ENCODE assay signal across 8 mouse cellular contexts in genomic region chr16:23224671-23225068, GRCm38 (mm10). TPM values are rescaled to one million over a fixed set of nuclear protein-coding genes. Genes with fewer than 3 reads are reported as not detected.
A peak's percentile ranks its signal among the peaks of the same experiment; 100 is the strongest.
DNase-seq lines count a peak whose midpoint lies in the region; ATAC-seq lines count a peak whose summit lies in the region.

St6gal1 (plus strand) TSS chr16:23224740.

- intact Hi-C loops in gastrocnemius, postnatal 14 days (cut with DNase I; ENCODE audit: low total_unique reads), result no loop called here
- intact Hi-C loops in left cerebral cortex, postnatal 14 days (cut with DNase I), result loop anchor here (5.0 kb wide), 2 partner anchors 72 to 178 kb away; no protein-coding TSS in a partner anchor

- peak; percentile 90 to 96 for DNase-seq in adrenal gland, adult (ENCODE audit: inconsistent age in 2 of 2, low spot score in 1 of 2)
- peak; percentile 76 for DNase-seq in gastrocnemius, postnatal 14 days
- peak; percentile 53 for DNase-seq in hindlimb bud, embryonic 11.5 days (ENCODE audit: extremely low spot score, low read depth, low spot score)
- peak in 1 of 2 experiments; percentile 71 for DNase-seq in left cerebral cortex, postnatal 14 days (ENCODE audit: low spot score in 2 of 2)
- DNase-seq in right cerebral cortex, postnatal 36 days (ENCODE audit: low spot score in 2 of 2), result peak; percentile 53

- ATAC-seq in common myeloid progenitor, adult 5-6 weeks (replicated peaks; ENCODE audit: low read depth, poor library complexity, severe bottlenecking), result peak; percentile 52
- ATAC-seq in megakaryocyte progenitor cell, adult 5-6 weeks (replicated peaks; ENCODE audit: poor library complexity), result peak; percentile 76
- no peak for ATAC-seq in erythroid progenitor cell, adult 5-6 weeks (replicated peaks; ENCODE audit: low FRiP score, poor library complexity, severe bottlenecking)

RNA-seq across cellular contexts. Expression of gene St6gal1, which starts in this region (rescaled TPM):
- 0.34 and 0.41 TPM in 2 replicates for total RNA-seq in common myeloid progenitor, adult 5-6 weeks (2017)
- 1 to 10 TPM; 6.4 to 8.9 TPM for total RNA-seq in gastrocnemius, postnatal 14 days (2021)
- total RNA-seq in left cerebral cortex, postnatal 14 days (2021), result 10 to 100 TPM; 10.5 to 13.0 TPM
- 0.05 and 0.37 TPM in 2 replicates for total RNA-seq in megakaryocyte progenitor cell, adult 5-6 weeks (2015)
- total RNA-seq in megakaryocyte progenitor cell, adult 5-6 weeks (2017), result 0.03 and 1.2 TPM in 2 replicates
- total RNA-seq in erythroid progenitor cell, adult 5-6 weeks (2015; ENCODE audit: low replicate concordance), result 4.3 and 7.5 TPM in 2 replicates
- 3.2 and 3.9 TPM in 2 replicates for total RNA-seq in erythroid progenitor cell, adult 5-6 weeks (2017; ENCODE audit: low replicate concordance)

Comparison
In these comparisons a context has a peak if more than half of its experiments do, and no peak if none do; other contexts are left out.
1. Peak in ATAC-seq in common myeloid progenitor, adult 5-6 weeks; RNA of the gene not detected or under 1 TPM.